Mouse (Mus musculus) cerebellum, postnatal 14 days (tissue): ENCODE data around the gene Sox3.

Experiments
- DNase-seq, 2 experiments: peaks; one replicate each; pipeline ENCODE4 v3.0.0; 2021; ENCODE audit warnings: mixed read lengths in 2 of 2

Gene Sox3

GRCm38 (mm10) chrX:60892801-60893681 is at the start of gene Sox3:
Gene Sox3 (minus strand): TSS chrX:60893430.
- DNase-seq, result peak in 1 of 2 experiments; percentile 12

GRCm38 (mm10) chrX:60940225-60940624 is 47.0 kb upstream of the Sox3 start:
- DNase-seq, result no peak

DNA sequence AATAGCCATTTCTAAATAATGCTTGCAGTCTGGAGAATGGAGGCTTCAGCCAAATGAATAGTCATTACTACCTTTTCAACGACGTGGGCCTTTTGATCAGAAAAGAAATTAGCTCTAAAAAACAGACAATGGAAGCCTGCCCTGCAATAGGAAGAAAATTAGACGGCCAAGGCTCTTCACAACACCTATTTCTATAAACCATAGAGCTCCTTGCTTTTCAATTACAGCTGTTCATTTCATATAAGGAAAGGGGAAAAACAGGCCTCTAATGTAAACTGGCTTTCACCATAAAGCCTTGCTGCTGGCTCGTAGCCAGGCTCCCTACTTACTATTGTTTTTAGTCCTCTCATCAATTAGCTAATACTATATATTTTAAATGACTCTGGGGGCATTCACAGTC is 6.3 kb upstream of the Sox3 start:
- no peak for DNase-seq

GRCm38 (mm10) chrX:60898641-60899040 is 5.4 kb upstream of the Sox3 start:
- peak in 1 of 2 experiments; percentile 7 for DNase-seq

- DNase-seq, result peak in 1 of 2 experiments; percentile 7
These were observed 3.1 kb upstream of the Sox3 start for GRCm38 (mm10) chrX:60896296-60896695.

DNA sequence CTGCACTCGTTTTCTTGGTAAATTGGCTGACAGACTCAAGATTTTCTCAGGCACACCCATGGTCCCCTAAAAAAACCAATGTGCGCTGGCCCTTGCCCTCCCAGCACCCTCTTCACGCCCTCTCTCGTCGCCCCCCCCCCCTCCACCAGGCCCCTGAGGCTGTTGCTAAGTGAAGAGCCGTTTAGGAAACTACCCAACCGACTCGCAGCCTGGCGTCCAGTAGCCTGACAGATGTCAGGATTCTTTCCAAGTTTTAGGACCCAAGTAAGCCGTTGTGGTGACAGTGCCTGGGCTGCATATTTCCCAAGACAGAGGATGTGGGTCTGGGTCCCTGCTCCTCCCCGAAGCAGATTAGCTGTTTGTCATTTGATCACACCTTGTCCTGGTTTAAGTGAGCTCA is 2.2 kb upstream of the Sox3 start:
- DNase-seq, result no peak

DNA sequence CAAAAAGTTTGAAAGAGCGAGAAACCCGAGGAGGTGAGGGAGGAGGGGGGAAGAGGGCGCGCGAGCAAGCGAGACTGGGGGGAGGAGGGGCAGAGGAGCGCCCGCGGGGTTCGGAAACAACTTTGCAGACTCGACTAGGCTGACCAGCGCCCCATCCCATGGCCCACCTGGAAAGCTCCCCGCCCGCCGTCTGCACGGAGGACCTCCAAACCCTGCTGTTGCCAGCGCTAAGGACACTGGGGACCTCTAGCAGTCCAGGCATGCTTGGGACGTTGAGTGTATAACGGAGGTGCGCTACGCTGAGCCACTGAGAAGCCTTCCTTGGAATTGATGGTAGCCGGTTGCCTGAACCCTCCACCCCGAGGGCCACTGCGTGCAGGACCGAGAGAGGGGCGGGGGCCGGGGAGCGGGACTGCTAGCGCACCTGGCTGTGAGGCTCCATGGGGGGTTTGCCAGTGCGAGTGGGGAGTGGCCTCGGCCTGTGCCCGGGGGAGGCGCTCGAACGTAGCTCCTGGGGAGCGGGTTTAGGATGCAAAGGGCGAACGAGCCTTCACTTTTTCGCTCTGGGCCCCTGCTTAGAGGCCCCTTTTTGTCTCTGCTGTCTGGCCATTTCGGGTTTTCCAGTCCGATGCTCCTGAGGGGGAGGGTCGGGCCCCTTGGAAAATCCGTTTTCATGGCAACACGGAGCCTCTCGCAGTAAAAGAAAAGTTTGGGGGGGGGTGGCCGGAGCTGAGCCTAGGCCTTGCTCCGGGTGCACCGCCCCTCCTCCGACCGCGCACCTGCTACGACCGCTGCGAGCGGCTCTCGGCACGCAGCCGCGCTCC is 702 bp upstream of the Sox3 start:
- DNase-seq, result peak in 1 of 2 experiments; percentile 10

GRCm38 (mm10) chrX:60892098-60892800 is 981 bp downstream of the Sox3 start:
- DNase-seq, result peak; percentile 29

- peak in 1 of 2 experiments; percentile 13 for DNase-seq
These were observed 1.7 kb downstream of the Sox3 start for GRCm38 (mm10) chrX:60891329-60892095.

- DNase-seq, result no peak
These were observed 2.6 kb downstream of the Sox3 start for GRCm38 (mm10) chrX:60890651-60891050.

GRCm38 (mm10) chrX:60889956-60890485 is 3.2 kb downstream of the Sox3 start:
- DNase-seq, result no peak
